Mouse (Mus musculus): ENCODE results near the gene Parp3. TPM values are rescaled to one million over a fixed set of nuclear protein-coding genes. Genes with fewer than 3 reads are reported as not detected.

Parp3 gene
- polyA plus RNA-seq, 1 experiment from 2014 or later: 0.98 TPM

DNA sequence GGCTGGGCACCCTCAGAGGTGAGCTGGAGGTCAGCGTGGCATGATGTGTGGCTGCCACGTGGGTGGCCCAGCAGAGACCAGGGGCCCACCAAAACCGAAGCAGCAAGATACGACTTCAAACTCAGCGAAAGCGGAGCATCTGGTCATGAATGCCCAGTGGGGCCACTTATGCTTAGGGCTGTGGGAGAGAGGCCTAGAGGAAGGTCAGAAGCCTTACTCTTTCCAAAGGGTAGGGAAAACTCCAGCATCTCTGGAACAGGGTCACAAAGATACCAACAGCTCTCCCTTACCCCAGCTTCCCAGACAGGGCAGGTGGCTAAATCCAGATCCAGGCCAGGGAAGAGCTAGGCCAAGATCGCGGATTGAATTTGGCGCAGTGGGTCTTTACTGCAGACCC lies 19.6 kb downstream of the Parp3 start:
- no peaks in the 10 kb centered on the region for H3K27me3 ChIP-seq (ENCODE audit: control insufficient read depth, insufficient read depth, low read length)
- ATAC-seq (ENCODE audit: insufficient read depth, low FRiP score, low TSS enrichment) (no peak), DNase-seq (ENCODE audit: low spot score) (no peak)
- H3K4me1 ChIP-seq (ENCODE audit: control insufficient read depth, insufficient read depth, low read length): peaks cover 44% of the 10 kb centered on the region
- peak overlapping the region; percentile 90 for H3K4me3 ChIP-seq (ENCODE audit: low read depth, low read length)
- peak overlapping the region; percentile 99 for H3K4me2 ChIP-seq (ENCODE audit: low read depth)
- WGBS: 31% methylated on average over 9 of the region's 9 CpGs
- H3K9ac ChIP-seq (ENCODE audit: low read length): peak overlapping the region; percentile 96
- H3K9me3 ChIP-seq (ENCODE audit: control insufficient read depth, low read length): no peaks in the 10 kb centered on the region
- H3K27ac ChIP-seq (ENCODE audit: low read depth, low read length): peak overlapping the region; percentile 65
- peaks cover 12% of the 10 kb centered on the region for H3K36me3 ChIP-seq (ENCODE audit: control insufficient read depth, insufficient read depth, low read length)

- peak; percentile 5; the same call in 1 of the 2 replicates for ATAC-seq (ENCODE audit: insufficient read depth, low FRiP score, low TSS enrichment)
- H3K9me3 ChIP-seq (ENCODE audit: control insufficient read depth, low read length): no peaks in the 10 kb centered on the region
- H3K4me3 ChIP-seq (ENCODE audit: low read depth, low read length): peak overlapping the region; percentile 90
- peak; percentile 75 for DNase-seq (ENCODE audit: low spot score)
- peak overlapping the region; percentile 96 for H3K9ac ChIP-seq (ENCODE audit: low read length)
- H3K27me3 ChIP-seq (ENCODE audit: control insufficient read depth, insufficient read depth, low read length): no peaks in the 10 kb centered on the region
- peaks cover 9% of the 10 kb centered on the region for H3K36me3 ChIP-seq (ENCODE audit: control insufficient read depth, insufficient read depth, low read length)
- H3K27ac ChIP-seq (ENCODE audit: low read depth, low read length): peak overlapping the region; percentile 65
- H3K4me1 ChIP-seq (ENCODE audit: control insufficient read depth, insufficient read depth, low read length): peaks cover 47% of the 10 kb centered on the region
- 29% methylated on average over 15 of the region's 15 CpGs for whole genome bisulfite sequencing
- peak overlapping the region; percentile 99 for H3K4me2 ChIP-seq (ENCODE audit: low read depth)
Observed at GRCm38 (mm10) chr9:106456325-106457162, 20.2 kb downstream of the Parp3 start.

DNA sequence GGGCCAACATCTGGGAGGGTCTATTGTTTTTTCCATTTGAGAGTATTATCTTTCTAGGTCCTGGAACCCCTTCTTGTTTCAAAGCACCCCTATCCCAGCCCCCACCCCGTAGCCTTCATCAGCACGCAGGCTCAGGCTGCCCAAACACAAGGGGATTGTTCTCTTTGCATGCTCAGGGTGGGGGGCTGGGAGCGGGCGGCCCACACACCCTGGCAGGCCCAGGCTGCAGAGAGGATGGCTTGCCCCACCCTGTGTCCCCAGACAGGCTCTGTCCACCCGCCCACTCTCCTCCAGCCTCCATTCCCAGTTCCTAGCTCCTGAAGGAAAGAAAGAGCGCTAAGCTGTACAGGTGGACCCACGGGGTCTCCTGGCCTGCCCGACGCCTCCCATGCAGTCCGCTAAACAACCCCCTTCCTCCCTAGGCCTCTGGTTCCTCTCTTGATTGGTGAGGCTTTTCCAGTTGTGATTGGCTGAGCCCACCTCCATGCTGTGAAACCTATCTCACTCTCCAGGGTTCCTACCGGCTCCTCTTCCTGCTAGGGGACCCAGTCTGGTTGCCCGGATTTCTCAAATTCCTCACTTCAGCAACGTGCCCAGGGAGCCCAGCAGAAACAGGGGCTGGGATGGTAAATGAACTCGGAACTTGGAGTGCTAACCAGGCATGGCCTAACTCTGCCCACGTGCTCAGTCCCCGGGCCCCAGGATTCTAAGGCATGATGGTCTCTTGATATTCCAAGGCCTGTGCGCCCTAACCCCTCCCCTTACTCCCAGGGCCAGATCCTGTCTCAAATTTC lies 21.7 kb downstream of the Parp3 start:
- peak overlapping the region; percentile 90 for H3K4me3 ChIP-seq (ENCODE audit: low read depth, low read length)
- no peaks in the 10 kb centered on the region for H3K27me3 ChIP-seq (ENCODE audit: control insufficient read depth, insufficient read depth, low read length)
- peaks cover under 1% of the 10 kb centered on the region; the same call in 1 of the 2 replicates for H3K36me3 ChIP-seq (ENCODE audit: control insufficient read depth, insufficient read depth, low read length)
- H3K9ac ChIP-seq (ENCODE audit: low read length): peak overlapping the region; percentile 96
- DNase-seq (ENCODE audit: low spot score) (peak; percentile 68), ATAC-seq (ENCODE audit: insufficient read depth, low FRiP score, low TSS enrichment) (peak; percentile 4; the same call in 1 of the 2 replicates)
- peak overlapping the region; percentile 98 for H3K27ac ChIP-seq (ENCODE audit: low read depth, low read length)
- peak overlapping the region; percentile 99 for H3K4me2 ChIP-seq (ENCODE audit: low read depth)
- peaks cover 57% of the 10 kb centered on the region for H3K4me1 ChIP-seq (ENCODE audit: control insufficient read depth, insufficient read depth, low read length)
- 0% methylated on average over 16 of the region's 17 CpGs for WGBS
- H3K9me3 ChIP-seq (ENCODE audit: control insufficient read depth, low read length): no peaks in the 10 kb centered on the region

- H3K9ac ChIP-seq (ENCODE audit: low read length): peak overlapping the region; percentile 96
- peak overlapping the region; percentile 99 for H3K4me2 ChIP-seq (ENCODE audit: low read depth)
- DNase-seq (ENCODE audit: low spot score) (peak; percentile 53), ATAC-seq (ENCODE audit: insufficient read depth, low FRiP score, low TSS enrichment) (0 out of 2 replicates have a peak, but pooled peaks have one; percentile 3)
- H3K9me3 ChIP-seq (ENCODE audit: control insufficient read depth, low read length): no peaks in the 10 kb centered on the region
- H3K27me3 ChIP-seq (ENCODE audit: control insufficient read depth, insufficient read depth, low read length): no peaks in the 10 kb centered on the region
- under 1% methylated on average over 17 of the region's 20 CpGs for WGBS
- peak overlapping the region; percentile 90 for H3K4me3 ChIP-seq (ENCODE audit: low read depth, low read length)
- no peaks in the 10 kb centered on the region for H3K36me3 ChIP-seq (ENCODE audit: control insufficient read depth, insufficient read depth, low read length)
- peaks cover 57% of the 10 kb centered on the region for H3K4me1 ChIP-seq (ENCODE audit: control insufficient read depth, insufficient read depth, low read length)
- peak overlapping the region; percentile 98 for H3K27ac ChIP-seq (ENCODE audit: low read depth, low read length)
Observed at GRCm38 (mm10) chr9:106454071-106454761, 22.5 kb downstream of the Parp3 start.

- no peaks in the 10 kb centered on the region for H3K36me3 ChIP-seq (ENCODE audit: control insufficient read depth, insufficient read depth, low read length)
- H3K9me3 ChIP-seq (ENCODE audit: control insufficient read depth, low read length): no peaks in the 10 kb centered on the region
- no peaks in the 10 kb centered on the region for H3K27me3 ChIP-seq (ENCODE audit: control insufficient read depth, insufficient read depth, low read length)
- WGBS: 0% methylated on average over 55 of the region's 74 CpGs
- H3K4me2 ChIP-seq (ENCODE audit: low read depth): peak within 1 kb of the TSS; percentile 99
- H3K9ac ChIP-seq (ENCODE audit: low read length): peak within 1 kb of the TSS; percentile 96
- DNase-seq (ENCODE audit: low spot score) (peak; percentile 81), ATAC-seq (ENCODE audit: insufficient read depth, low FRiP score, low TSS enrichment) (peak; percentile 75)
- H3K4me1 ChIP-seq (ENCODE audit: control insufficient read depth, insufficient read depth, low read length): peaks cover 56% of the 10 kb centered on the region
- H3K27ac ChIP-seq (ENCODE audit: low read depth, low read length): peak within 1 kb of the TSS; percentile 98
- H3K4me3 ChIP-seq (ENCODE audit: low read depth, low read length): peak within 1 kb of the TSS; percentile 90
Observed at GRCm38 (mm10) chr9:106453271-106454070, 23.3 kb downstream of the Parp3 start, which contains the start of gene Pcbp4. TSS of gene Pcbp4 (plus strand) at chr9:106453291.

DNA sequence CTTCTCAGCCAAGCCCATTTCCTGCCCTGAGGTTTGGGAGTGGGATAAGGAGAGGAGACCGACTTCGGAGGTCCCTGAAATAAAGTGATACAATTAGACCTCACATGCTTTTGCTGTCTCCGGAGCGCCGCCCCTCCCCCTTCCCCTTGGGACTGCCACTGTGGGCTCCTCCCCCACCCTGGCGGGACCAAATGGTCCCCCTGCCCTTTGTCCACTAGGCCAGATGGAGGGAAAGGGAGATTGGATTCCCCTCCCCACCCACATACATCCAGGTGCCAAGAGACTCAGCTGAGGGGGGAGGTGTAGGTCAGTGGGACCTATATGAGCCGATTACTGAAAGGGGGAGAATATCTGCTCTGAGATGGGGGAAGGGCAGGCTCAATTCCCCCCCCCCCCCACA lies 23.9 kb downstream of the Parp3 start:
- Histone ChIP-seq H3K4me3 (ENCODE audit: low read depth, low read length) (peak overlapping the region; percentile 90), H3K9ac (ENCODE audit: low read length) (peak overlapping the region; percentile 96), H3K36me3 (ENCODE audit: control insufficient read depth, insufficient read depth, low read length) (no peaks in the 10 kb centered on the region), H3K27ac (ENCODE audit: low read depth, low read length) (peak overlapping the region; percentile 98), H3K4me1 (ENCODE audit: control insufficient read depth, insufficient read depth, low read length) (peaks cover 56% of the 10 kb centered on the region), H3K9me3 (ENCODE audit: control insufficient read depth, low read length) (no peaks in the 10 kb centered on the region), H3K27me3 (ENCODE audit: control insufficient read depth, insufficient read depth, low read length) (no peaks in the 10 kb centered on the region), H3K4me2 (ENCODE audit: low read depth) (peak overlapping the region; percentile 99)
- 2% methylated on average over 7 of the region's 7 CpGs for WGBS
- peak; percentile 11; the same call in 1 of the 2 replicates for ATAC-seq (ENCODE audit: insufficient read depth, low FRiP score, low TSS enrichment)
- peak; percentile 73 for DNase-seq (ENCODE audit: low spot score)

GRCm38 (mm10) chr9:106452351-106452750 lies 24.4 kb downstream of the Parp3 start:
- H3K27me3 ChIP-seq (ENCODE audit: control insufficient read depth, insufficient read depth, low read length): no peaks in the 10 kb centered on the region
- peak overlapping the region; percentile 96; the same call in 1 of the 2 replicates for H3K9ac ChIP-seq (ENCODE audit: low read length)
- peaks cover 54% of the 10 kb centered on the region for H3K4me1 ChIP-seq (ENCODE audit: control insufficient read depth, insufficient read depth, low read length)
- H3K36me3 ChIP-seq (ENCODE audit: control insufficient read depth, insufficient read depth, low read length): no peaks in the 10 kb centered on the region
- H3K9me3 ChIP-seq (ENCODE audit: control insufficient read depth, low read length): no peaks in the 10 kb centered on the region
- peak overlapping the region; percentile 98 for H3K27ac ChIP-seq (ENCODE audit: low read depth, low read length)
- peak overlapping the region; percentile 90 for H3K4me3 ChIP-seq (ENCODE audit: low read depth, low read length)
- H3K4me2 ChIP-seq (ENCODE audit: low read depth): peak overlapping the region; percentile 99
- ATAC-seq (ENCODE audit: insufficient read depth, low FRiP score, low TSS enrichment) (no peak), DNase-seq (ENCODE audit: low spot score) (no peak)
- WGBS: 11% methylated on average over 6 of the region's 6 CpGs
